Mouse (Mus musculus) R1 (cell line): ENCODE data around the gene Qtrt2.
A peak's percentile ranks its signal among the peaks of the same experiment; 100 is the strongest.

ENCODE experiments used
- DNase-seq: peaks from one replicate; pipeline ENCODE4 v3.0.0-alpha.2; 2018; ENCODE audit warnings: low read depth, low spot score

Qtrt2 gene

DNA sequence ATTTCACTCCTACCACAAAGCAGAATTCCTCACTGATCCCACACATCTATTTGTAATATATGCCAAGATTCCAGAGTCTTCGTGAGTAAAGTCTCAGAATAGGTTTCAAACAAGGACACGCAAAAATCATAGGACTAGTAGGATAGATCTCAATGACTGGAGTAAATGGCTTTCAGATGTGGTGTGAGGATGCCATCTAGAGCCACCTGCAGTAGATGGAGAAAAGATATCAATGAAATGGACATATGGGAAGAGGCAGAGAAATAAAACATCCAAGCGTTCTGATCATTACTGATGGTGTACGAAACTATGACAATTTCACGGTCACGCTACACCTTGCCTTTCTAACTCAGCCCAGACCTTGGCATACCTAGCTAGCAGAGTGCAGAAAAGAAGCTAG, 108.2 kb downstream of the Qtrt2 start:
- DNase-seq: no peak

DNA sequence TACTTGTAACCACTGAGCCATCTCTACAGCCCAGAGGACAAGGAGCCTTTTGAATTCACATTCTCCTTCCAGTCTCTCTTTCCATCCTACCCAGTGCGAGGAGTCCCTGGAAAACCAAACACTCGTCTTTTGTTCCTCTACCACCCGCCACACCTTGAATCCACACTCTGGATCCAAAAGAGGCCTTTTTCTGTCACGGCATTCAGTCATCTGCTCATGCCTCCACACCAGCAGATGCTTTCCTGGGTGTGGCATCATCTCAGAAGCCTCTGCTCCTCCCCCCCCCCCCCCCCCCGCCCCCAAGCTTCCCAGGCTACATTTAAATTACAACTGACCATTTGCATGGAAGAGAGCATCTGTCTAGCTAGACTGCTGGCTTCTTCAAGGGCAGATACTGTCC, 110.3 kb downstream of the Qtrt2 start:
- DNase-seq: peak; percentile 62

DNA sequence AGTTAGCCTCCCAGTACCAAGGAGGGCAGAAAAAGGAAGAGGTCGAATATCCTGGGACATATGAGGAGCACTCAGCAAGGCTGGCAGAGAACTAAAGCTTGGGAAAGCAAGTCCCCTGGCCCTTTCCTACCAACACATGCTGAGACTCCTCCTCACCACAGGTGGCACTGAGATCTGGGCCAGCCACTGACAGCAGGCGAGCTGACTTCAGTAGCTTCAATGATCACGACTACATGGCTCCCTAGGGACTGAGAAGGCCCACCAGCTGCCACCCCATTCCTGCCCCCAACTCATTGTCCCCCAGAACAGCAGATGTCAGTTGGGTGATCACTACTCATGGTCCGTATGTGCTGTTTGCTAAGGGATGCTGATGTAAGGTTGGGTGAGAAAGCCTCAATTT, 112.0 kb downstream of the Qtrt2 start:
- no peak for DNase-seq
